Mouse (Mus musculus) G1E (cell line): Measurements from ENCODE around the gene BC055324.

ENCODE experiments used
- CTCF ChIP-seq: IDR thresholded peaks from 2 replicates; pipeline ENCODE4 v1.5.1; 2012; ENCODE audit warnings: low read depth, low read length, inconsistent platforms, mixed read lengths
- GATA1 ChIP-seq: IDR thresholded peaks from 2 replicates; pipeline ENCODE4 v1.6.1; 2012; ENCODE audit warnings: borderline replicate concordance, low read length, inconsistent platforms, mixed read lengths
- GATA2 ChIP-seq: IDR thresholded peaks from 2 replicates; pipeline ENCODE4 v1.6.1; 2012; ENCODE audit warnings: low read depth, low read length, inconsistent platforms, borderline replicate concordance
- POLR2AphosphoS5 ChIP-seq: IDR thresholded peaks from 2 replicates; pipeline ENCODE4 v1.6.1; 2012; ENCODE audit warnings: low read depth, low read length, inconsistent platforms; ENCODE audit not compliant: insufficient replicate concordance
- TAL1 ChIP-seq: conservative IDR thresholded peaks from 2 replicates; pipeline ENCODE4 v1.6.1; 2012; ENCODE audit warnings: low read depth, low read length, inconsistent platforms, mixed read lengths

DNA sequence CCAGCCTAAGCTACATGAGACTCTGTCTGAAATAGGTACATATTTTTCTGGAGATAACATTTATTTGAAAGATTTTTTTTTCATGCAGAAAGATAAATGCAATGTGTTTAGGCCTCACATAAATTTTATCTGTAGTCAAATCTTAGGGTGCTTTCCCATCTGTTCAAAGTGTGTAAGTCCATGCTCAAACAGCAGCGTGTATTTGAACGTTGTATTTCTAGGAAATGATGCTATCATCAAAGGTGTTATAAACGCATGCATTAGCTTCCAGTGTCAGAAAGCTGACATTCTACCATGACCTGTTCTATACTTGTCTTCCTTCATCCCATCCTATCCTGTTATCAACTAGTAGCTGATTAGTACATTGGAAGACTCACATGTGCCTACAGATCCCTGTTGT is 91.2 kb downstream of the BC055324 start:
- TF ChIP-seq GATA1 = no peak
- no peak for TF ChIP-seq CTCF
- no peak for TF ChIP-seq TAL1
- no peak for TF ChIP-seq POLR2AphosphoS5
- TF ChIP-seq GATA2 = no peak
